Mouse (Mus musculus) lung, adult 2 months (tissue): ENCODE results near the gene Wdr64.

Source experiments
- CTCF ChIP-seq: fragments of 200-500 bp; IDR thresholded peaks from 2 replicates; pipeline ENCODE4 v1.5.1; 2011; ENCODE audit warnings: mild to moderate bottlenecking, low read length, control low read depth; ENCODE audit not compliant: insufficient read depth
- POLR2A ChIP-seq: fragments of 200-500 bp; IDR thresholded peaks from 2 replicates; pipeline ENCODE4 v1.6.1; 2011; ENCODE audit warnings: low read depth, mild to moderate bottlenecking, control low read depth, low read length, borderline replicate concordance; ENCODE audit errors: extremely low read depth

GRCm38 (mm10) chr1:175691686-175692245, 6.6 kb upstream of the Wdr64 start:
- TF ChIP-seq POLR2A (no peak), CTCF (no peak)
